Mouse (Mus musculus) mesoderm, embryonic 11.5 days (tissue): ENCODE measurements around the gene Serpinb3a.
"Not testable (repeated sequence)": the region's sequence is repeated elsewhere in the genome, so short reads cannot be mapped to it uniquely, and the experiment has no call there.

ENCODE experiments used
- DNase-seq: peaks from one replicate; pipeline ENCODE4 v3.0.0-alpha.2; 2012; ENCODE audit warnings: low read depth, low spot score

The Serpinb3a gene

GRCm38 (mm10) chr1:107052203-107052602 lies at the start of gene Serpinb3a:
Gene Serpinb3a (minus strand): TSS chr1:107052303.
- DNase-seq: no peak

GRCm38 (mm10) chr1:107098417-107098816 lies 46.3 kb upstream of the Serpinb3a start:
- DNase-seq: no peak

- no peak for DNase-seq
Observed at GRCm38 (mm10) chr1:107083406-107083805, 31.3 kb upstream of the Serpinb3a start, which contains the start of gene Serpinb3d. Gene Serpinb3d (minus strand): TSS chr1:107083506.

- DNase-seq: not testable (repeated sequence)
Observed at GRCm38 (mm10) chr1:107034236-107034635, 17.9 kb downstream of the Serpinb3a start.

- no peak for DNase-seq
Observed at GRCm38 (mm10) chr1:107025886-107026285, 26.2 kb downstream of the Serpinb3a start.

- no peak for DNase-seq
Observed at GRCm38 (mm10) chr1:107015210-107015609, 36.9 kb downstream of the Serpinb3a start.

- DNase-seq: peak; percentile 18
Observed at GRCm38 (mm10) chr1:107014530-107014929, 37.6 kb downstream of the Serpinb3a start.

- DNase-seq: no peak
Observed at GRCm38 (mm10) chr1:107006316-107006715, 45.8 kb downstream of the Serpinb3a start.

- DNase-seq: no peak
Observed at GRCm38 (mm10) chr1:107001754-107002153, 50.3 kb downstream of the Serpinb3a start.

- no peak for DNase-seq
Observed at GRCm38 (mm10) chr1:107000424-107000823, 51.7 kb downstream of the Serpinb3a start.
